Mouse (Mus musculus) ovary, adult 18-20 months (tissue): Measurements from ENCODE around the gene Gsg1l.

ENCODE experiments used
- DNase-seq: peaks from one replicate; pipeline ENCODE4 v3.0.0; 2022; ENCODE audit warnings: low spot score, mixed read lengths

Gene Gsg1l

DNA sequence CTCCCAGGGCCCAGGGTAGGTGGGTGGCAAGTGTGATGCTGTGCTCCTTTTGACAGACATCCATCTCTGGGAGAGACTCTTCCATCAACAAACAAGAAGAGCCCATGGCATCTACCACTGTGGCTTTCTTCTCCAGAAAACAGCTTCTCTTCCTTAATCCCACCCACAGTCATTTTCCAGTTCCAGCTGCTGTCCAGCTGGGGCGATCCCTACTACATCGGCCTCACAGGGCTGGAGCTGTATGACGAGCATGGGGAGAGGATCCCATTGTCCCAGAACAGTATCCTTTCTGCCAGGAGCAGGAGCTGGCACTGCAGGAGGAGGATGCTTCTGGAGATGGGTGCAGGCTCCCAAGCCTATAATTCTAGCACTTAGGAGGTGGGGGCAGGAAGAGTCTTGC is 213.6 kb downstream of the Gsg1l start:
- DNase-seq: no peak

DNA sequence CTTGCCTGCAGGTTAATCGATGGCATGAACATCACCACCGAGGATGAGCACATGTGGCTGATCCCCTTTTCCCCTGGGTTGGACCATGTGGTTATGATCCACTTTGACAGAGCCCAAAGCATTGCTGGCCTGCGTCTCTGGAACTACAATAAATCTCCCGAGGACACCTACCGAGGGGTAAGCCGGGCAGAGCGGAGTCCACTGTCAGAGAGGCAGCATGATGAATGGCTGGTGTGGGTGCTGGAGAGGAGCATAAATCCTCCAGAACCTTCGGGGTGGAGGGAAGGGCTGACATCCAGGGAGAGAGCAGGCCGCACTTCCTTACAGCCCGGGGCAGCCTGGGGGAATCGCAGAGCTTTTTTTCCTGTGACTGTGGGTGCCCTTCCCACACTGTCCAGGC is 217.0 kb downstream of the Gsg1l start:
- DNase-seq: no peak

DNA sequence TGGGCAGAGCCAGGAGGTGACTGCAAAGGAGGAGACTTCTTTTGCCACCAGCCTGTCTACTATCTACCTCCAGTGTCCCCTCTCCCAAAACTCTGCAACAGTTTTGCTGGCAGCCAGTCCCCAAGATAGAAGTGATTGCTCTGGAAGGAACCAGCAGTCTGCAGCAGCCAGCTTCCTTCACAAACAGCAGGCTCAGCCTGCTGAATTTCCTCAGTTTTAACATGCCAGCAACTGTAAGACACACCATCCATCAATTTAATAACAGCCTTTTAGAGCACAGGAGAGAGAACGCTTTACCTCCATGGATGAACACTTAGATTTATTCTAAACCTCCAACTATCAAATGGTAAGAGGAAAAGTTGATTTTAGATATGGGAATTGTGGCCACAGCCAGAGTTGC is 218.2 kb downstream of the Gsg1l start:
- DNase-seq: no peak

DNA sequence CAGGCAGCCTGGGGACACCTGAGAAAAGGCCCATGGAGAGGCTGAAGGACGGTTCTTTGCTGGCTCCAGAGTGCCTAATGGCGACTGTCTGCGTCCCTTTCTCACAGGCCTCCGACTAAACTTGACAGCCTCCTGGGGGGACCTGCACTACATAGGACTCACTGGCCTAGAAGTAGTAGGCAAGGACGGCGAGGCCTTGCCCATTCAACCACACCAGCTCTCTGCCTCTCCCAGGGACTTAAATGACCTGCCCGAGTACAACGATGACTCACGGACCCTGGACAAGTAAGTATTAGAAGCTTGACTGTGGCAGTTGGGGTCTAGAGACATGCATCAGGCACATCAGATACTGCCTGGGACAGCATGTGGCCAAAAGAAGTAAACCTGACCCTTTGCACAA is 221.8 kb downstream of the Gsg1l start:
- no peak for DNase-seq

DNA sequence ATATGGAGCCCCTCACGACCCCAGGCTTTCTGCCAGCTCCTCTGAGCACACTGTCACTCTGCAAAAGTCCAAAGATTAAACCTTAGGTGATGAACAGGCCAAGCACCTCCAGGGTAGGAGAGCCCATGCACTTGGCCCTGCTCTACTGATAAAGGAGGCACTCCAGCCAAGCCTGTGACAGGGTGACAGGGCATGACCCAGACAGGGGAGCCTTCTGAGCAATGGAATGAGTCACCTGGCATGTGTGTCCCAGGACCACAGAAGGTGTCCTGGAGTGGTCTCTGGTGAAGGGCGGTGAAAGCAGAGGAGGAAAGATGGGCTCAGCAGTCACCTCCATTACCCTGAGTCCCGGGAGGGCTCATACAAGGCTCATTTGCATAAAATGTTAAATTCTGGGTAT is 222.6 kb downstream of the Gsg1l start:
- DNase-seq: no peak

DNA sequence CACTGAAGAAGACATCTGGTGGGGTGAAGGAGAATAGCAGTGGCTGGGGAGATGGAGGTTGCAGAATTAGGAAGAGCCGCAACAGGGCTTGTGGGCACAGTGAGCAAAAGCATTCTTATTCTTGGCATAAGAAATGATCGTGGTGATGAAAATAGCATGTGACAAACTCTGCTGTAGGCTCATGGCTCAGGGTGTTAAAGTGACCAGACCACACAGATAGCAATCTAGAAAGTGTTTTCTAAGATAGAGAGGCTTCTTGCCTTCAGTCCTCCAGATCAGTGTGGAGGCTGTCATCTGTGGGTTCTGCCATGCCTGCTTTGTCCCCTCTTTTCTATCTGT is 234.7 kb downstream of the Gsg1l start:
- no peak for DNase-seq

DNA sequence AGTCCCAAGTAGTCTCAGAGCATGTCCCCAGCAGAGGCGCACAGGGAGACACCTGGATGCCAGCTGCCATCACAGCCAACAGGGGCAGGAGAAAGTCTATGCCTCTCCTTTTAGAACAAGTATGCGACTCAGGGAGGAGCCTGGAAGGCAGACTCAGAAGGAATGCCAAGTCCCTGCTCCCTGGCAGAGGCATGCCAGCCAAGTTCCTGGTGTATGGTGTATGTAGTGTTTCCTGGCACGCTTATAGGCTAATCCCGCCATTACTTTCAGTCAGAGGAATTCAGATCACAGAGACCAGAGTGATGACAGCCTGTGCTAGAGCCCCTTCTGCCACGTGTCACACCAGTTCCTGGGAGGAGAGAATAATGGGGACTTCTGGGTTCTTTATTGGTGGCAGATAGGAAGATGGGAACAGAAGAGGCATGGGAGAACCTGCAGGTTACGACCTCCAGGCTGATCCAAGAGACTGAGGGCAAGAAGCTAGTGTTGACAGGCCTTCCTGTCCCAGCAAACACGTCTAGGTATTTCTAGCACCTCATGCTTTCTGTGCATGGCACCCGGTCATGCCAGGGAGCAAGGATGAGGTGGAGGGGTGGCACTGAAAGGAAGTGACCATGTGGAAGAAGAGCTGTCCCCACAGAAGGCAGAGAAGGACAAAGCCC is 235.2 kb downstream of the Gsg1l start:
- no peak for DNase-seq

DNA sequence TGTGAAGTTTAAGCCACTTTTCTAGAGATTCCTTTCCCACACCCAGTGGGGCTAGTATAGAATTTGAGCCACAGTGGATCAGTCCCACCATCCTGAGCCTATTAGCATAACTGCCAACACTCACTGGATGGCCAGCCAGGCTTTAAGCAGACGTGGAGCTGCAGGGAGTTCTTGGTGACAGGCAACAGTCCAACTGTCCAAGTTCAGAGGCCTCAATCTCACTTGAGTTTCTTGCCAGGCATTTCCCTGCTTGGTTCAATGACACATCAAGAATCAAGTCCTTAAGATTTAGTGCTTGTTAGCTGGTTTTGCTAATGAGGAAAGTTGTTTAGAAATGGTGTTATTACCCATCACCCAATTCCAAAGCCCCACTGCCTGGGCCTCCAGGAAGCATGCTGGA is 236.6 kb downstream of the Gsg1l start:
- no peak for DNase-seq

DNA sequence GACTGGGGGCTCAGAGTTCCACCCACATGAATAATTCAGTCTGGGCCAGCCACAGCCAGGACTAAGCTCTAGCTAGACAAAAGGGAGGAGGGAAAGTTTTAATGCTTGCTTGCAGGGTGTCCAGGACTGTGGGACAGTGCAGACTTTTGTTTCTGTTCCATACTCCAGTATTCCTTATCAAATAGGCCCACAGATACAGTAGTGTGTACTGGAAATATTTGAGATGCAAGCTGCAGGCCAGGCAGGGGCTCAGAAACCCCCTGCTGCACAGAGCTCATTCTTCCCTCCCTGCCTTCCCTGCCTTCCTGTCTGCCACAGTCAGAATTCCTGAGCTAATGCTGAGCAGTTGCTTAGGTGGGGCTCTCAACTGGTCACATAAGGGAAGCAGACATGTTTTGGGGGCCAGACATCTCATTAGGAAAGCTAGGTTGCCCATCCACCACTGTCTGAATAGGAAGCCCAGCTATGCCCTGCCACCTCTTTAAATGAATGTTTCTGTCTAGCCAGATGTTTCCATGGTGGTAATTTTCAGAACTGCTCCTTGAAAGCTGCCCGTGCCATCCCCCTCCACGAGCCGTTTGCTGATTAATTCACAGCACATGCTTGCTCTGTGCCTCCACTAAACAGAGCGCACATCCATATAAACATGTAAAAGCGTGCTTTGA is 244.0 kb downstream of the Gsg1l start:
- DNase-seq: no peak

DNA sequence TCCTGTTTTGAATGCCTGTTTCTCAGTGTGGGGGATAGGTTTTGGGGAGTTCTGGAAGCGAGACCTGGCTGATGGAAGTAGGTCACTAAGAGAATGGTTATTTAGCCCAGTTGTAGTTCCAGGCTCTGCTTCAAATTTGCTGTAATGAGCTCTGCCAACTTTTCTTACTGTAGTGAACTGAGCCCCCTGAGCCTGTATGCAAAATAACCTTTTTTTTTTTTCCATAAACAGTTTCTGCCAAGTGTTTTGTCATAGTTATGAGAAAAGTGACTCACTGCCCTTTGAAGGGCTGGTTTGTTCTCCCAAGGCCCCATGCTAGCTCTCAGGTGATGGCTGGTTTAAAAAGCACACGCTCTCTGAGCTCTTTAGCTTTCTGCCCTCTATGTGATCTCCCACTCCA is 248.7 kb downstream of the Gsg1l start:
- no peak for DNase-seq

DNA sequence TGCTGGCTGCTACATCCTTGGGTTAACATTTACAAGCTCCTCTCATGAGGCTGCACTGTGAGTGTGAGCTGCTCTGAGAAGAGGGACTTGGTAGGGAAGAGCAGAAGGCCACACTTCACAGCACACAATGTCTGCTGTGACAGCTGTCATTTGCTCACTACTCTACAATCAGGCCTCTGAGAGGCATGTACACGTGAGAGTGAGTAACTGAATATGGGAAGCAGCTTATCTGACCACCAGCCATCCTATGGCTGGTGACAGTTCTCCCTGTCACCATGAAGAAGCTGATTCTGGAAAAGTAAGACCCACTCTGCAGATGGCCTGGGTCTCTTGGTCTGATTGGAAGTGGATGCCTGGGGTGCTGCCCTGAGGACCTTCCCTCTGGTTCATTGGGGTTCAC is 249.4 kb downstream of the Gsg1l start:
- no peak for DNase-seq

DNA sequence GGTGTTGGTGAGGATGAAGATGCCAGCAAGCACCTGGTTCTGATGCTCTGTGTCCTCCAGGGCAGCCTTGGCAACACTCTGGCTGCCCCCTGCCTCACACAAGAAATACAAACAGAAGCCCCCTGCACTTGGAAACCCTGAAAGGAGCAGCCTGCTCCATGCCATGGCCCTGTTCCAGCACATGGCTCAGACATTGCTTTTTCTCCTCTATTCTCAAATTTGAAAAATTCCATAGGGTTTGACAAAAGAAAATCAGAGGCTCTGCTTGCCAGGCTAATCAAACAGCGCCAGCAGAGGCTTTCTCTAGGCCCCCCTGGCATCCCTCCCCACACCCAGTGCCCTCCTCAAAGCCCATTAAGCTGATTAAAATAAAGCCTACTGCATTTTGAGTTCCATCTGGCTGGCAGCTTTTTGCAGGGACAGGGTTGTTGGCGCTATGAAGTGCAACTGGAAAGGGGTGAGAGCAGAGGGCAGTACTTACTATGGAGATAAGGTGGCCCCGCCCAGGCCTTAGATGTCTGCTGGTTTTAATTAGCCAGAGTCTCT is 253.0 kb downstream of the Gsg1l start:
- DNase-seq: no peak

DNA sequence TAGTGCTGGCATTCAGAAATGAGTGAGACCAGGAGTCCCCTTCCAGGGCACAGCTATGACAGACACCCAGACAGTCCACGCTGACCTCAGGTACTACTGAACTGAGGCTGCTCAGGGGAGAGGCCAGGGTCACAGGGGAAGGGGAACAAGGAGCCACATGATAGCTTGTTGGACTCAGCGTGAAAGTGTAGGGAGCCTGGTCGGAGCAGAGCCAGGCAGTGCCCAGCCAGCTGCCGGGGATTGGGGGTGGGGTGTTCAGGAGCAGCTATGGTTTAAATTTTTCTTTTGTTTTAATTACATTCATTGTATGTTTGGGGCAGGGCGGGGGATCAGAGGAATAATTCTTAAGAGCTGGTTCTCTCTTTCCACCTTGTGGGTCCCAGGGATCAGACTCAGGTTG is 253.7 kb downstream of the Gsg1l start:
- DNase-seq: no peak
